Mouse (Mus musculus) thymus, adult 2 months (tissue): ENCODE results near the gene Aqr. TPM values are rescaled to one million over a fixed set of nuclear protein-coding genes. Genes with fewer than 3 reads are reported as not detected.

Source experiments
- DNase-seq: peaks from one replicate; pipeline ENCODE4 v3.0.0; 2021
- H3K27ac ChIP-seq: fragments of 200-500 bp; 2 replicates; pipeline ENCODE4 v1.5.1; 2012; ENCODE audit warnings: low read length, control low read depth; ENCODE audit not compliant: control insufficient read depth, insufficient read depth
- H3K27me3 ChIP-seq: fragments of 200-500 bp; 2 replicates; pipeline ENCODE4 v1.6.1; 2012; ENCODE audit warnings: mild to moderate bottlenecking, low read length, moderate library complexity, mixed read lengths; ENCODE audit not compliant: control insufficient read depth, insufficient read depth
- H3K36me3 ChIP-seq: fragments of 200-500 bp; 2 replicates; pipeline ENCODE4 v1.6.1; 2012; ENCODE audit warnings: mild to moderate bottlenecking, low read length, moderate library complexity; ENCODE audit not compliant: control insufficient read depth, insufficient read depth
- H3K4me1 ChIP-seq: fragments of 200-500 bp; replicated peaks from 2 replicates; pipeline ENCODE4 v1.6.1; 2012; ENCODE audit warnings: low read length; ENCODE audit not compliant: control insufficient read depth, insufficient read depth
- H3K4me3 ChIP-seq: fragments of 200-500 bp; 2 replicates; pipeline ENCODE4 v1.5.1; 2012; ENCODE audit warnings: mild to moderate bottlenecking, low read length, control low read depth, moderate library complexity; ENCODE audit not compliant: control insufficient read depth, insufficient read depth
- CTCF ChIP-seq: fragments of 200-500 bp; IDR thresholded peaks from 2 replicates; pipeline ENCODE4 v1.5.1; 2012; ENCODE audit warnings: mild to moderate bottlenecking, control low read depth, low read length, moderate library complexity, borderline replicate concordance; ENCODE audit not compliant: control insufficient read depth, poor library complexity, insufficient read depth; ENCODE audit errors: extremely low read depth
- POLR2A ChIP-seq: fragments of 200-500 bp; IDR thresholded peaks from 2 replicates; pipeline ENCODE4 v1.6.1; 2012; ENCODE audit warnings: mild to moderate bottlenecking, low read length, control low read depth, moderate library complexity; ENCODE audit not compliant: control insufficient read depth, poor library complexity, insufficient read depth; ENCODE audit errors: extremely low read depth
- WGBS: fragments of 180-500 bp; shearing (Covaris S2); methylation state at CpG from one replicate; pipeline ENCODE4 v1.1.7; 2018; 5-methylcytosine and 5-hydroxymethylcytosine counted together
- polyA plus RNA-seq: library from polyadenylated mRNA; depleted of rRNA; stranded (reverse); fragments of >200 nt; gene quantifications from 2 replicates; pipeline ENCODE4 v1.2.3, GENCODE M21; 2012; rRNA removed

Gene Aqr
- polyA plus RNA-seq, 1 experiment, result 35.3 TPM

GRCm38 (mm10) chr2:114058226-114058796 is 128.5 kb downstream of the Aqr start:
- 96% methylated on average over 10 of the region's 10 CpGs for WGBS
- H3K27ac ChIP-seq, result no peak overlapping the region
- no peaks in the 10 kb centered on the region for H3K36me3 ChIP-seq
- no peaks in the 10 kb centered on the region for H3K27me3 ChIP-seq
- no peak for DNase-seq
- no peaks in the 10 kb centered on the region for H3K4me1 ChIP-seq
- H3K4me3 ChIP-seq, result no peak overlapping the region
- TF ChIP-seq CTCF (no peak), POLR2A (no peak)

GRCm38 (mm10) chr2:114057303-114057853 is 129.4 kb downstream of the Aqr start:
- DNase-seq, result no peak
- H3K36me3 ChIP-seq, result no peaks in the 10 kb centered on the region
- H3K4me1 ChIP-seq, result no peaks in the 10 kb centered on the region
- no peaks in the 10 kb centered on the region for H3K27me3 ChIP-seq
- WGBS, result 56% methylated on average over 10 of the region's 10 CpGs
- no peak overlapping the region for H3K27ac ChIP-seq
- H3K4me3 ChIP-seq, result no peak overlapping the region
- TF ChIP-seq CTCF (no peak), POLR2A (no peak)

DNA sequence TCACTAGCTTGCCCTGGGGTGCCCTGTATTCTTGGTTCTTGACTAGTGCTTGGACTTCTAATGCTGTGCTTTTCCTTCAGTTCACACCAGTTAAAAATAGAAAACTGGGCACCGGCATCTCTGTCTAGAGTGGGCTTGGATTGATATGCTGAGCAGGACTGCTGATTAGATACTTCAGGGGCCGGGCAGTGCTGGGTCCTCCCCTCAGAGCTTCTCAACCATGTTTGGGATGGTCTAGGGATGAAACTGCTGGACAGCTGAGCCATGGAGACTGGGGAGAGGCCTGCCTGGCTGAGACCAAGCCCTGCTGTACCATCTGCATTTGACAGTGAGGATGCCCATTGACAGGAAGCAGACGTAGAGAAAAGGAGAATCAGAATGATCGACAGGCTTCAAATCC is 132.7 kb downstream of the Aqr start:
- H3K36me3 ChIP-seq, result no peaks in the 10 kb centered on the region
- H3K27ac ChIP-seq, result no peak overlapping the region
- TF ChIP-seq POLR2A, result no peak
- no peak for TF ChIP-seq CTCF
- no peak for DNase-seq
- 93% methylated on average over 4 of the region's 4 CpGs for WGBS
- no peaks in the 10 kb centered on the region for H3K4me1 ChIP-seq
- H3K27me3 ChIP-seq, result no peaks in the 10 kb centered on the region
- H3K4me3 ChIP-seq, result no peak overlapping the region

DNA sequence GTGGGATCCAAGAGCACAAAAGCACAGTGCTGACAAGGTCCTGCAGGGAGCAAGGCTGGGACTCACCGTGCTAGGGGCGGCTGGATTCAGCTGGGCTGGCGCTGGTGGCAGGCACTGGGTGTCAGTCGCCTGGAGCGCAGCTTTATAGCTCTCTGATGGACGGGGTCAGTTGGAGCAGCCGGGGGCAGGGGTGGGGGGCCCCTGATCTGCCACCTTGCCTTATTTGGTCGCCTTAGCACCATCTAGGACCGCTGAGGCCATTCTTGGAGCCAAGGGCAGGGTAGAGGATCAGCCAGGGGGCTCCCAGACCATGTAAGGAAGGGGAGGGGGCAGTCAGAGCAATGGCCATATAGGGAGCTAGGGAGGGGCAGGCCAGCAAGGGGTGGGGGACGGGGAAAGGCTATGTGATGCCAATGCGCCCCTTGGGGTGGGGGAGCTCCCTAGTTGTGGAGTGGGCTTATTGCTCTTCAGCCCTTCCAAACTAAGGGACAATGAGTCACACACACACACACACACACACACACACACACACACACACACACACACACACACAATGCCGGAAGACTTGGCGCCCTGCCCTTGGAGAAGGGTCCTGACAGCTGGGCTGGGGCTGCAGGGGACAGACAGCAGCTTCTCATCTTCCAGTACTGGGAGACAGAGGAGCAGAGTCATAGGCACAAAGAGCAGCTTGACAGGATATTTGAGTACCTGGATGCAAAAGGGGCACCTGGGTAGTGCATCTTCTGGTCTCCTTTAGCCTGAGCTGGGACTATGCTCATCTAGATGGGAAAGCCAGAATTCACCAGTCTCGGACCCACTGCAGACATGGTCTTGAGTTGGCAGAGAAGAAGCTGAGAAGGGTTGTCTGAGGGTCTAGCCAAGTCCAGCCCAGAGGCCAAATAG is 133.9 kb downstream of the Aqr start, which contains the start of gene Actc1:
TSS of gene Actc1 (minus strand) at position 853 of the 903 bp plus-strand sequence.
- Histone ChIP-seq H3K27ac (no peak within 1 kb of the TSS), H3K27me3 (no peaks in the 10 kb centered on the region), H3K4me3 (no peak within 1 kb of the TSS), H3K36me3 (no peaks in the 10 kb centered on the region), H3K4me1 (no peaks in the 10 kb centered on the region)
- WGBS, result 40% methylated on average over 14 of the region's 14 CpGs
- no peak for TF ChIP-seq POLR2A
- no peak for DNase-seq

DNA sequence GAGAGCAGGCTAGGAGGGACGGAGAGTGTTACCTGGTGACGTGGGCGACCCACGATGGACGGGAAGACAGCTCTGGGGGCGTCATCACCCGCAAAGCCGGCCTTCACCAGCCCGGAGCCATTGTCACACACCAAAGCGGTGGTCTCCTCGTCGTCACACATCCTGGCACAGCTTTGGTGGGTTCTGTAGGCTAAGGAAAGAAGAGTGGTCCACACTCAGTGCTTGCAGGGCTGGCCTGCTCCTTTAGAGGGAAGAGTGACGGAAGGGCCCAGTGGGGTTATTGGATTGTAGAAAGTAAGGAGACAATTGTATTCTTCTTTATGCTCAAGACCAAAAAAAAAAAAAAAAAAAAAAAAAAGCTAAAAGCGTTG is 135.0 kb downstream of the Aqr start:
- WGBS, result 94% methylated on average over 14 of the region's 14 CpGs
- H3K36me3 ChIP-seq, result no peaks in the 10 kb centered on the region
- no peaks in the 10 kb centered on the region for H3K4me1 ChIP-seq
- no peaks in the 10 kb centered on the region for H3K27me3 ChIP-seq
- TF ChIP-seq CTCF (no peak), POLR2A (no peak)
- no peak for DNase-seq
- H3K27ac ChIP-seq, result no peak overlapping the region
- H3K4me3 ChIP-seq, result no peak overlapping the region

Other genes with a start within 250 kb of the Aqr start
- 0.04 and 0.06 TPM in 2 replicates for gene Gjd2, start 173.4 kb downstream of the Aqr start, polyA plus RNA-seq
- gene Actc1, start 133.5 kb downstream of the Aqr start, polyA plus RNA-seq, result 68.8 and 728 TPM in 2 replicates
- gene Zfp770, start 14.4 kb upstream of the Aqr start, polyA plus RNA-seq, result 3.4 and 4.3 TPM in 2 replicates